Mouse (Mus musculus): ENCODE measurements at regions not wholly inside any gene's neighbourhood (a gene's known extent, or its start where the extent isn't known, plus 50 kb on each side); places are given as distances from the start of the nearest gene placed in this dataset.
A peak's percentile ranks its signal among the peaks of the same experiment; 100 is the strongest.

GRCm38 (mm10) chr6:133976854-133977253 is 58.6 kb upstream of the Etv6 start:
- 0 out of 2 replicates have a peak, but pooled peaks cover 2% of the 10 kb centered on the region for H3K9me3 ChIP-seq
- H3K36me3 ChIP-seq = no peaks in the 10 kb centered on the region
- no peak overlapping the region for H3K9ac ChIP-seq
- H3K4me3 ChIP-seq = no peak overlapping the region
- ATAC-seq (ENCODE audit: extremely low read depth, insufficient number of reproducible peaks, low FRiP score, low TSS enrichment) = no peak
- no peaks in the 10 kb centered on the region for H3K27me3 ChIP-seq (replicated peaks)
- 43% methylated on average over 6 of the region's 6 CpGs for WGBS
- no peak overlapping the region for H3K27ac ChIP-seq (replicated peaks)
- H3K4me1 ChIP-seq = peaks cover 3% of the 10 kb centered on the region; the same call in 1 of the 2 replicates
- no peak overlapping the region for H3K4me2 ChIP-seq

GRCm38 (mm10) chr6:133983804-133984514 is 51.5 kb upstream of the Etv6 start:
- no peak for ATAC-seq (ENCODE audit: extremely low read depth, insufficient number of reproducible peaks, low FRiP score, low TSS enrichment)
- Histone ChIP-seq H3K27ac (replicated peaks) (no peak overlapping the region), H3K4me2 (no peak overlapping the region), H3K27me3 (replicated peaks) (no peaks in the 10 kb centered on the region), H3K9ac (no peak overlapping the region), H3K4me1 (no peaks in the 10 kb centered on the region), H3K4me3 (no peak overlapping the region), H3K36me3 (no peaks in the 10 kb centered on the region), H3K9me3 (0 out of 2 replicates have a peak, but pooled peaks cover 2% of the 10 kb centered on the region)
- WGBS = 73% methylated on average over 10 of the region's 10 CpGs

GRCm38 (mm10) chr6:133984666-133985355 is 50.7 kb upstream of the Etv6 start:
- Histone ChIP-seq H3K4me3 (no peak overlapping the region), H3K4me2 (peak overlapping the region; percentile 39), H3K27me3 (replicated peaks) (no peaks in the 10 kb centered on the region), H3K9me3 (0 out of 2 replicates have a peak, but pooled peaks cover 2% of the 10 kb centered on the region), H3K4me1 (no peaks in the 10 kb centered on the region), H3K27ac (replicated peaks) (no peak overlapping the region), H3K9ac (0 out of 2 replicates have a peak overlapping the region, but pooled peaks have one; percentile 37), H3K36me3 (no peaks in the 10 kb centered on the region)
- 38% methylated on average over 16 of the region's 16 CpGs for WGBS
- ATAC-seq (ENCODE audit: extremely low read depth, insufficient number of reproducible peaks, low FRiP score, low TSS enrichment) = no peak
